In genomic region chr1:75318301-75318700, GRCm38 (mm10) we compare ENCODE assay signal across 8 mouse cellular contexts. TPM values are rescaled to one million over a fixed set of nuclear protein-coding genes. Genes with fewer than 3 reads are reported as not detected.
DNase-seq lines count a peak whose midpoint lies in the region; ATAC-seq lines count a peak whose summit lies in the region.

No protein-coding gene starts in this region.

- WGBS in heart, embryonic 14.5 days: 64% methylated on average over 3 of the region's 3 CpGs
- 74% methylated on average over 3 of the region's 3 CpGs for WGBS in embryonic facial prominence, embryonic 10.5 days
- 75% methylated on average over 3 of the region's 3 CpGs for WGBS in hindbrain, embryonic 11.5 days
- WGBS in midbrain, embryonic 10.5 days: 75% methylated on average over 3 of the region's 3 CpGs

- peaks cover 25% of the 10 kb centered on the region for H3K36me3 ChIP-seq in heart, embryonic 14.5 days (ENCODE audit: control insufficient read depth, insufficient read depth, low read length)
- peaks cover 26% of the 10 kb centered on the region for H3K36me3 ChIP-seq in embryonic facial prominence, embryonic 10.5 days (replicated peaks)
- H3K36me3 ChIP-seq in hindbrain, embryonic 11.5 days (ENCODE audit: control insufficient read depth, insufficient read depth, low read length): no peaks in the 10 kb centered on the region
- H3K36me3 ChIP-seq in midbrain, embryonic 10.5 days: peaks cover 24% of the 10 kb centered on the region

- peaks cover 6% of the 10 kb centered on the region in 2 experiments for H3K4me1 ChIP-seq in heart, embryonic 14.5 days (ENCODE audit: control insufficient read depth in 2 of 2, insufficient read depth in 2 of 2, low read length in 2 of 2)
- peaks cover 17% of the 10 kb centered on the region for H3K4me1 ChIP-seq in embryonic facial prominence, embryonic 10.5 days
- 0 out of 2 replicates have a peak, but pooled peaks cover 2% of the 10 kb centered on the region for H3K4me1 ChIP-seq in hindbrain, embryonic 11.5 days (replicated peaks; ENCODE audit: control insufficient read depth, insufficient read depth, low read length)
- H3K4me1 ChIP-seq in midbrain, embryonic 10.5 days: peaks cover 14% of the 10 kb centered on the region

- peak overlapping the region; percentile 57 for H3K4me2 ChIP-seq in heart, embryonic 14.5 days (ENCODE audit: low read length)
- peak overlapping the region; percentile 11; the same call in 1 of the 2 replicates for H3K4me2 ChIP-seq in hindbrain, embryonic 11.5 days (replicated peaks; ENCODE audit: low read depth, low read length)

- peak overlapping the region; percentile 22 to 63; a peak in 3 of 4 replicates for H3K27ac ChIP-seq in heart, embryonic 14.5 days (replicated peaks in 1 of 2; ENCODE audit: control insufficient read depth in 1 of 2, insufficient read depth in 1 of 2, low read depth in 2 of 2, low read length in 2 of 2)
- H3K27ac ChIP-seq in embryonic facial prominence, embryonic 10.5 days (replicated peaks): peak overlapping the region; percentile 81
- H3K27ac ChIP-seq in hindbrain, embryonic 11.5 days (ENCODE audit: low read depth, low read length): peak overlapping the region; percentile 53; the same call in 1 of the 2 replicates
- peak overlapping the region; percentile 81 for H3K27ac ChIP-seq in midbrain, embryonic 10.5 days (replicated peaks)

- peak overlapping the region; percentile 58 for H3K9ac ChIP-seq in heart, embryonic 14.5 days (ENCODE audit: low read length)
- H3K9ac ChIP-seq in hindbrain, embryonic 11.5 days (ENCODE audit: low read depth, low read length): no peak overlapping the region

- H3K27me3 ChIP-seq in heart, embryonic 14.5 days (ENCODE audit: control insufficient read depth, insufficient read depth, low read length): no peaks in the 10 kb centered on the region
- no peaks in the 10 kb centered on the region for H3K27me3 ChIP-seq in embryonic facial prominence, embryonic 10.5 days (replicated peaks; ENCODE audit: low read depth, poor library complexity, severe bottlenecking)
- H3K27me3 ChIP-seq in hindbrain, embryonic 11.5 days (ENCODE audit: control insufficient read depth, insufficient read depth, low read length): no peaks in the 10 kb centered on the region
- no peaks in the 10 kb centered on the region for H3K27me3 ChIP-seq in midbrain, embryonic 10.5 days (ENCODE audit: low read depth, poor library complexity, severe bottlenecking)

- no peak for ATAC-seq in heart, embryonic 14.5 days (ENCODE audit: insufficient number of reproducible peaks, insufficient read depth, low FRiP score, low read depth)
- ATAC-seq in hindbrain, embryonic 11.5 days (ENCODE audit: low FRiP score): no peak

- H3K9me3 ChIP-seq in heart, embryonic 14.5 days (ENCODE audit: control insufficient read depth, low read length): no peaks in the 10 kb centered on the region
- H3K9me3 ChIP-seq in embryonic facial prominence, embryonic 10.5 days: no peaks in the 10 kb centered on the region
- H3K9me3 ChIP-seq in hindbrain, embryonic 11.5 days (ENCODE audit: control insufficient read depth, low read length): no peaks in the 10 kb centered on the region
- no peaks in the 10 kb centered on the region for H3K9me3 ChIP-seq in midbrain, embryonic 10.5 days (replicated peaks)

- DNase-seq in heart, adult 9 months (ENCODE audit: low spot score in 2 of 2): no peak
- DNase-seq in embryonic facial prominence, embryonic 10.5 days (ENCODE audit: low spot score): no peak
- no peak for DNase-seq in hindbrain, embryonic 11.5 days (ENCODE audit: low spot score)
- no peak for DNase-seq in midbrain, embryonic 10.5 days (ENCODE audit: low spot score)
- DNase-seq in adrenal gland, adult 18-20 months (ENCODE audit: low spot score in 2 of 2): no peak
- DNase-seq in natural killer cell, adult 2 months (ENCODE audit: low spot score in 2 of 2): no peak
- no peak for DNase-seq in right cerebral cortex, postnatal 10 days (ENCODE audit: low spot score in 2 of 2)

- 0 out of 4 replicates have a peak overlapping the region, but pooled peaks of 1 of the 2 experiments have one; percentile 19 for H3K4me3 ChIP-seq in heart, embryonic 14.5 days (ENCODE audit: control insufficient read depth in 1 of 2, insufficient read depth in 1 of 2, low read depth in 1 of 2, low read length in 2 of 2)
- H3K4me3 ChIP-seq in embryonic facial prominence, embryonic 10.5 days: peak overlapping the region; percentile 68
- H3K4me3 ChIP-seq in hindbrain, embryonic 11.5 days (ENCODE audit: low read depth, low read length): no peak overlapping the region
- H3K4me3 ChIP-seq in midbrain, embryonic 10.5 days: peak overlapping the region; percentile 71

RNA-seq across cellular contexts. Expression of gene Dnpep, which starts 0.5 kb away (rescaled TPM):
- 122 and 128 TPM in 2 replicates for polyA plus RNA-seq in heart, embryonic 14.5 days (2014; fragmentation: Nextera tagmentation; extraction: Ambion mirVana)
- 144 and 150 TPM in 2 replicates for polyA plus RNA-seq in embryonic facial prominence, embryonic 10.5 days (2016; fragmentation: Nextera tagmentation; extraction: Ambion mirVana)
- polyA plus RNA-seq in hindbrain, embryonic 11.5 days (2014; fragmentation: Nextera tagmentation; extraction: Ambion mirVana): 154 and 165 TPM in 2 replicates
- 157 and 176 TPM in 2 replicates for polyA plus RNA-seq in midbrain, embryonic 10.5 days (2016; fragmentation: Nextera tagmentation; extraction: Ambion mirVana)
- total RNA-seq in adrenal gland, adult 18-20 months (2021): 10 to 100 TPM; 90.1 to 90.6 TPM

RNA-seq across cellular contexts. Expression of gene Resp18, which starts 40.1 kb away (rescaled TPM):
- 0.53 TPM in 1 of 2 replicates, not detected in the other for polyA plus RNA-seq in heart, embryonic 14.5 days (2014; fragmentation: Nextera tagmentation; extraction: Ambion mirVana)
- 1.9 and 2.5 TPM in 2 replicates for polyA plus RNA-seq in embryonic facial prominence, embryonic 10.5 days (2016; fragmentation: Nextera tagmentation; extraction: Ambion mirVana)
- polyA plus RNA-seq in hindbrain, embryonic 11.5 days (2014; fragmentation: Nextera tagmentation; extraction: Ambion mirVana): 32.3 and 35.7 TPM in 2 replicates
- 7.2 and 16.2 TPM in 2 replicates for polyA plus RNA-seq in midbrain, embryonic 10.5 days (2016; fragmentation: Nextera tagmentation; extraction: Ambion mirVana)
- total RNA-seq in adrenal gland, adult 18-20 months (2021): 100 to 1,000 TPM; 141 to 165 TPM

RNA-seq across cellular contexts. Expression of gene Des, which starts 41.8 kb away (rescaled TPM):
- polyA plus RNA-seq in heart, embryonic 14.5 days (2014; fragmentation: Nextera tagmentation; extraction: Ambion mirVana): 351 and 377 TPM in 2 replicates
- polyA plus RNA-seq in embryonic facial prominence, embryonic 10.5 days (2016; fragmentation: Nextera tagmentation; extraction: Ambion mirVana): 10.4 and 15.6 TPM in 2 replicates
- 2.1 and 2.4 TPM in 2 replicates for polyA plus RNA-seq in hindbrain, embryonic 11.5 days (2014; fragmentation: Nextera tagmentation; extraction: Ambion mirVana)
- polyA plus RNA-seq in midbrain, embryonic 10.5 days (2016; fragmentation: Nextera tagmentation; extraction: Ambion mirVana): 1.1 and 2.8 TPM in 2 replicates
- total RNA-seq in adrenal gland, adult 18-20 months (2021): 10 to 100 TPM; 15.9 to 21.3 TPM

RNA-seq across cellular contexts. Expression of gene Ptprn, which starts 54.0 kb away (rescaled TPM):
- polyA plus RNA-seq in heart, embryonic 14.5 days (2014; fragmentation: Nextera tagmentation; extraction: Ambion mirVana): 0.38 and 0.41 TPM in 2 replicates
- 1.7 and 2.1 TPM in 2 replicates for polyA plus RNA-seq in embryonic facial prominence, embryonic 10.5 days (2016; fragmentation: Nextera tagmentation; extraction: Ambion mirVana)
- polyA plus RNA-seq in hindbrain, embryonic 11.5 days (2014; fragmentation: Nextera tagmentation; extraction: Ambion mirVana): 3.5 and 6.0 TPM in 2 replicates
- polyA plus RNA-seq in midbrain, embryonic 10.5 days (2016; fragmentation: Nextera tagmentation; extraction: Ambion mirVana): 3.6 and 6.1 TPM in 2 replicates
- total RNA-seq in adrenal gland, adult 18-20 months (2021): 10 to 100 TPM; 51.0 to 59.5 TPM

RNA-seq across cellular contexts. Expression of gene Speg, which starts 56.8 kb away (rescaled TPM):
- 52.4 and 53.4 TPM in 2 replicates for polyA plus RNA-seq in heart, embryonic 14.5 days (2014; fragmentation: Nextera tagmentation; extraction: Ambion mirVana)
- polyA plus RNA-seq in embryonic facial prominence, embryonic 10.5 days (2016; fragmentation: Nextera tagmentation; extraction: Ambion mirVana): 30.2 and 30.6 TPM in 2 replicates
- polyA plus RNA-seq in hindbrain, embryonic 11.5 days (2014; fragmentation: Nextera tagmentation; extraction: Ambion mirVana): 11.1 and 12.7 TPM in 2 replicates
- polyA plus RNA-seq in midbrain, embryonic 10.5 days (2016; fragmentation: Nextera tagmentation; extraction: Ambion mirVana): 23.6 and 26.9 TPM in 2 replicates
- total RNA-seq in adrenal gland, adult 18-20 months (2021): 10 to 100 TPM in 1 of 2 experiments, 1 to 10 TPM in 1; 7.3 to 10.8 TPM

Comparison
In these comparisons a context has a peak if more than half of its experiments do, and no peak if none do; other contexts are left out.
1. RNA of gene Des, which starts 41.8 kb away (polyA plus RNA-seq): 351 to 377 TPM in heart, embryonic 14.5 days; 10.4 to 15.6 TPM in embryonic facial prominence, embryonic 10.5 days, 1.1 to 2.8 TPM in midbrain, embryonic 10.5 days and 2.1 to 2.4 TPM in hindbrain, embryonic 11.5 days; every median in the first group is over 10 times any median in the second.
2. Peak in every context shown above with its lines, with median percentiles within 50 percentile points of each other: H3K27ac ChIP-seq.